Mouse (Mus musculus) T-helper 1 cell (primary cell): ENCODE results near the gene H2-Aa.

Experiments used
- in situ Hi-C: fragments of 300-600 bp; cut with MboI, MseI; formaldehyde crosslinking; loops from one replicate; pipeline ENCODE4 v1.15.1; 2025; ENCODE audit warnings: high pct_unique_total_duplicates

Gene H2-Aa

DNA sequence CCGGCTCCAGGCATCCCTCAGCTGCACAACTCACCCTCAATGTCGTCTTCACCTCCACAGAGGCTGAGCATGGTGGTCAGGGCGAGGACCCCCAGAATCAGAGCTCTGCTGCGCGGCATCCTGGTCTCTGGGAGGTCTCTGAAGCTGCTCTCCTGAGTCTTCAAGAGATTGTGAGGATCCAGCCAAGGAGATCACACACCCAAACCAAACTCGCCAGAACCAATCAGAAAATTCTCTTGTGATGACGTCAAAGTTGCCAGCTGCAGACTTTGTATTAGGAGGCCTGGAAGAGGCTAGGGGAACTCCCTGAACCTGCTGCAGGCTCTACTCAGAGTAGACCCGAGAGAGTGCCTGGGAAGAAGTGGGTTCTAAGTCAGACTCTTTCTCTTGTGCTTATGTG lies at the start of gene H2-Aa:
Gene H2-Aa (minus strand): TSS at position 176 of the 400 bp plus-strand sequence.
- in situ Hi-C loops: loop anchor here (10.0 kb wide), 1 partner anchor 1443 kb away; no protein-coding TSS in a partner anchor

DNA sequence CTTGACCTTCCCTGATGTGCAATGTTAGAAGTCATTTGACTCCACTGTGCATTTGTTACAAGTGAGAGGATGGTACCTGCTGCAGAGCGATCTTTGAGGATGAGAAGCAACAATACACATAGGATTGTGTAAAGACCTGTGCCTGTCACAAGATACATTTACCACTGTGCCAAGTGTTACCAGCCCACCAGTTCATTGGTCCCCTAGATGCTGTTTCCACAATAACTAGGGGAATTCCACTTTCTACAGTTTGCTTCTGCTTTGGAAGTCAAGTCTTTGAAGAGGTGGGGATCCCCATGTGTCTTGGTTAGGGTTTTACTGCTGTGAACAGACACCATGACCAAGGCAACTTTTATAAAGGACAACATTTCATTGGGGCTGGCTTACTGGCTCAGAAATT lies 43.6 kb upstream of the H2-Aa start:
- in situ Hi-C loops: no loop called here

DNA sequence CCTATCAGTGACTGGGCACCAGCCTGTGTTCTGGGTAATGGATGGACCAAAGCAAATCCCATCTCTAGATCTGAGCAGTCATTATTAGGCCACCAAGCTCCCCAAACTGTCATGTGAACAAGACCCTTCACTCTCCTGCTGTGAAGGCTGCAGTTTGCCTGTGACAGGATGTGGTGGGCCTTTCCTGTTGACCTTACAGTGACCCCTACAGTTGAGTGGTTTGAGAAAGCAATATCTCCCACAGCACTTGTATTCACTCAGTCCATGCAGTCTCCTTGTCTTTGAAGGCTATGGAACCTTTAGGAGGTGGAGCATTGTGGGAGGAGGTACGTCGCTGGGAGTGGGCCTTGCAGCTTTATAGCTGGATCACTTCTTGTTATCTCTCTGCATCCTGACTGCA lies 42.2 kb upstream of the H2-Aa start:
- in situ Hi-C loops: no loop called here

DNA sequence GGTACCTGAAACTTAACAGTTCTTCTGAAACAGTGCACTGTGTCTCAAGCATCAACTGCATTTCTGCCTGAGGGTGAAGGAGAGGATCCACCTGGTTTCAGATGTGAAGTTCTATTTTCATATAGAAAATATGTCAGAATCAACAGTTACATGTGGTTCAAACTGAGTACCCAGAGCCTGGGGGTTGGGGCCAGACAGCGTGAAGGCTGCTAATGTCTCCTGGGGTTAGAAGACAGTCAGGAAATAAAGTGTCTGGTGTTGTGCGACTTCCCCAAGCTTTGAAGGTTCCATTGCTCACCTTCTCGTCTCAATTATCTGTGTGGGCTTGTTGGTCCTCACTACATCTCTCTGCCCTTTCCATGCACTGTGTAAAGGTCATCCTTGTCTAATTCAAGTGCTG lies 38.8 kb upstream of the H2-Aa start:
- in situ Hi-C loops: no loop called here

DNA sequence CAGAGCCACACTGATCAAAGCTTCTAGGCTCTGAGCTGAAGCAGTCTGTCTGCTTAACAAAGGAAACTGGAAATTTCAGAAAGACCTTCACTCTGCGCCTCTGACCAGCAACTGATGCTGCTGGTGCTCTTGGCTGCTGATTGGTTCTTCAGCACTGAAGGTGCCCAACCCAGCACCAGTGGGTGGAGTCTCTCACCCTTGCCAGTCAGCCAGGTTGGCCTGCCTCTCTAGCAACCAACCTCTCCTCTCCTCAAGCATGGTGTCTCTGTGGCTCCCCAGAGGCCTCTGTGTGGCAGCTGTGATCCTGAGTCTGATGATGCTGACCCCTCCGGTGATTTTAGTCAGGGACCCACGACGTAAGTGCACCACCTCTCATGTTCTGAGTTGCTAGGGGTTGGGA lies 37.8 kb upstream of the H2-Aa start, which contains the start of gene H2-Eb2:
Gene H2-Eb2 (plus strand): TSS at position 230 of the 400 bp plus-strand sequence.
- in situ Hi-C loops: no loop called here

DNA sequence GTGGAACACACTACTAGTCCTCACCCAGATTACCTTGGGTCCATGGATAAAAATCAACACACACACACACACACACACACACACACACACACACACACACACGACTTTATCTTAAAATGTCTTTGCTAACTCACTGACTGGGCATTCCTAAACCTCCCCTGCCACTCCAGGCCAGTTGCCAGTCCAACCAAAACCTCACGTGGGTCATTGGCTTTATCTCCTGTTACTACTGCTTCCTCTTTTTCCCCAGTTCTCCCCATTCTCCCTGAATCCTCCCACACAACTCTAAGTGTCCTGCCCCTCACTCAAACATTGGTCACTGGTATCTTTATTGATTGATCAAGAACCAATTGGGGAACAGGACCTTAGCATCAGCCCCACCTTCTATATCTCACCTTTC lies 29.7 kb upstream of the H2-Aa start:
- in situ Hi-C loops: no loop called here

DNA sequence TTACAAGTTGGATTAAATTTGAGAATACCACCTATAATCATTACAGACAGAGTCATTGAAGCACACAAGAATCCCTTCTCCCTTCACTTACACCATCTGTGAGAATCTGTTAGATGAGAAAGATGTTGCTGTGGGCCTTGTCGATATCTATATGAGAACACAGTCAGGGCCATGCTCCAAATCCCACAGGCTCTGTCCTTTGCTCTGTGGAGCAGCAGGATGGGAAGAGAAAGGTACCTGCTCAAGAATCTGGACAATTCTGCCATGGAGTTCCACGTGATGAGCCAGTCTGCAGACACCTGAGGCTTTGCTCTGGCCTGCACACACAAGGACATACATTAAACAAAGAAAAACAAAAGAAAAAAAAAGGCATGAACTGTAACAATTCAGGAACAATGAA lies 29.1 kb upstream of the H2-Aa start:
- in situ Hi-C loops: no loop called here

DNA sequence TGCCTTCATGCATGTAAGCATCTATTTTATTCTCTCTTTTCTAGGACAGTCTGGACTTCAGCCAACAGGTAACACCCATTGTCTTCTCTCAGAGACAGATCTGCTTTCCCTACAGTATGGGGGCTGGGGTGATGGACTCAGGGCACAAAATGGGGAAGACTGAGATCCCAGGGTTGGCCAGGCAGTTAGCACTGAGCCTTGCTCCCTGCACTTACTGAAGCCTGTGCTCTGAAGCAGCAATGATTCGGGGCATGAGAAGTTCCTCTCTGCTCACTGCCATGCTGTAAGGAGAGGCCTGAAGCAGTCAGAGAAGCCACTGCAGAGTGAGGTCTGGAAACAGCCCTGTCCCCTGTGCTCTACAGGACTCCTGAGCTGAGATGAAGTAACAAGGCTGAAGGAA lies 27.9 kb upstream of the H2-Aa start:
- in situ Hi-C loops: no loop called here

DNA sequence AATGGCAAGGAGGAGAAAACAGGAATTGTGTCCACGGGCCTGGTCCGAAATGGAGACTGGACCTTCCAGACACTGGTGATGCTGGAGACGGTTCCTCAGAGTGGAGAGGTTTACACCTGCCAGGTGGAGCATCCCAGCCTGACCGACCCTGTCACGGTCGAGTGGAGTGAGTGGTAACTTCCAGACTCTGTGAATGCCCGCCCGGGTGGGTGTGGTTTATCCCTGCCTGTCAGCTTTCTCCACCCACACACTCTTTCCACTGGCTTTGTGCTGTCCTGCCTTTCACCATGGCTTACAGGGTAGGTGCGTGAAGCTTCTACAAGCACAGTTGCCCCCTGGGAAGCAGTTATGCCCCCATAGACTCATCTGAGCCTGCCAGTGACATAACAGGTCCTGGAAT lies 26.7 kb upstream of the H2-Aa start:
- in situ Hi-C loops: loop anchor here (5.0 kb wide), 1 partner anchor 47 kb away; no protein-coding TSS in a partner anchor

DNA sequence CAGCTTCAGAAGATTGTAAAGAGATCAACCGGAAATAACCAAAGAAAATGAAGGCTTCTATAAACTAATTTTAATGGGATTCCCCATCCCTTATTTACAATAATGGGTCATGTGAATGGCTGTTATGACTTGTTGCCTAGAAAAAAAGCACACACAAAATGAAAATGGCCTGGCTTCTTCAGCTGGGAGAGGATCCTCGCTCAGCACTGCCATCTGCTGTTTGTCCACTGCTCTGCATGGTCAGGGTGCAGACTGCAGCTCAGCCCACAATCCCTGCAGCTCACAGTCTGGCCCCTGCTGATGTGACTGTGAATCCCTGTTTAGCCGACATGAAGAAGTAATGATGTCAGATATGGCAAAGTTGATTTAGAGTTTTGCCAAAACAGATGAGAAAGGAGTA lies 25.8 kb upstream of the H2-Aa start:
- in situ Hi-C loops: loop anchor here (5.0 kb wide), 1 partner anchor 46 kb away; no protein-coding TSS in a partner anchor

DNA sequence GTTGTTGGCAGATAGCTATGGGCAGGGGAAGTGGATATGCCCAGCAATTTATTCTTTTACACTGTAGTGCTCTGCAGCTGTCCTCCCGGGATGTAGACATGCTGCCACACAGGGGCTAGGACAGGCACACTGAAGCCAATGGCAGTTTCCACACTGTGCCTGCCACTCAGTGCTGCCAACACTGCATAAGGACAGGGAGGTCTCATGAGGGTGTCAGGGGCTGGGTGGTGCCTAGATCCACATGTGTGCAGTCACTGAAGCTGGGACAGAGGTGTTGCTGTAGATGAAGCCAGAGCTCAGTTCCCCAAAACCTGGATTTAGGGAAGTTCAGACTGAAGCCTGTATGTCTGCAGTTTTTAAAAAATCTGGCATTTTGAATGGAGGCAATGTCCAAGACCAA lies 24.6 kb upstream of the H2-Aa start:
- in situ Hi-C loops: loop anchor here (5.0 kb wide), 1 partner anchor 45 kb away; no protein-coding TSS in a partner anchor

DNA sequence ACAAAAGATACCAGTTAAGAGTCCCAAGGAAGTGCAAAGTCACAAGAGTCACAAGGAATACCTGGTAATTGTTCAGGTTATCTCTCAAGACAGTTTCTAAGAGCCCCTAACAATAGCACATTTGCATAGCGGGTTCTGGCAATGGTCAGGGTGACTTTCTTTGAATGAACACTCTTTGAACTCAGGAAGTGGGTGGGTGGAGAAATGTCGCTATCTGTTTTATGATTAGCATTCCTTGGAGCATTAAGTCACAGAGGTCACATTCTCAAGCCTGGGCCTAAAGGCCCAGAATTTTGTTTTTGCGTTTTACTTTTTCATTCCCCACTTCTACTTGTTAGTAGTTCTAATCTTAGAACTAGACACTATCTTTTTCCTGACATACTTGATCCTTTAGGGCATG lies 22.9 kb upstream of the H2-Aa start:
- in situ Hi-C loops: loop anchor here (5.0 kb wide), 1 partner anchor 43 kb away; no protein-coding TSS in a partner anchor

DNA sequence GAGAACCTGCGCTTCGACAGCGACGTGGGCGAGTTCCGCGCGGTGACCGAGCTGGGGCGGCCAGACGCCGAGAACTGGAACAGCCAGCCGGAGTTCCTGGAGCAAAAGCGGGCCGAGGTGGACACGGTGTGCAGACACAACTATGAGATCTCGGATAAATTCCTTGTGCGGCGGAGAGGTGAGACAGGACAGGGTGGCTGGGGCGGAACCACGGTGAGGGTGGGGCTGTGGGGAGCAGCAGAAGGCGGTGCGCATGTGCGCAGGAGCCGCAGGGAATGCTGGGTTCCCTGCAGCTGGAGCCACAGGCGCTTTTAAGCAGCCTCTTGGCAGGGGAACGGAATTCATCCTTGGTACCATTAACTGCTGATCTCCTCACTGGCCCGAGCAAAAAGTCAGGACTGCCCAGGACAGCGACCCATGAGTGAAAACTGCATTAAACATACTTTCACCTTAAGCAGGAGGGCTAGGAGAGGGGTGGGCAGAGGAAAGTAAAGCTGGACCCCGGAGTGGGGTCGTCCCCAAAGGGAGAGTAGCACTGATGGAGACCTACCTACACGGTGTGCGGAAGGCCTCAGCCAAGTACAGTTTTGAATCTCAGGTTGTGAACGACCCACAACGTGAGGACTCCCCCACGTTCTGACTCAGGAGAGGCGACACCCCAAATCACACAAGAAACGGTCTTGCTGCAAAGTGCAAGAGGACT lies 22.2 kb upstream of the H2-Aa start:
- in situ Hi-C loops: loop anchor here (5.0 kb wide), 1 partner anchor 43 kb away; no protein-coding TSS in a partner anchor

DNA sequence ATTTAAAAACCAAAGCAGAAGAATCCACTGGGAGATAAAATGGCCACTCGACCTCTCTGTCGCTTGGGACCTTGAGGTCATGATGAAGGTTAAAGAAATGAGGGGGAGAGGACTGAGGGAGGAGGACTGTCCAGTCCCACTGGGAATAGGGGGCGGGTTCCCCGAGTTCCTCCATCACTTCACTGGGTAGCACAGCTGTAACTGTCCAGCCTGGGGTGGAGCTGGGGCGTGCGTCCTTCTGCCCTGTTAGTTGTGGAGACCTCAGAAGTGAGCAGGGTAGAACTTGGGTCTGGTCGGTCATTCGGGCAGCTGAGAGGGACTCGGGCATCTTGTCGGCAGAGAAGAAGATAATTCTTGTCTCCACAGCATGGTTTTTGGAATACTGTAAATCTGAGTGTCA lies 21.6 kb upstream of the H2-Aa start:
- in situ Hi-C loops: no loop called here

DNA sequence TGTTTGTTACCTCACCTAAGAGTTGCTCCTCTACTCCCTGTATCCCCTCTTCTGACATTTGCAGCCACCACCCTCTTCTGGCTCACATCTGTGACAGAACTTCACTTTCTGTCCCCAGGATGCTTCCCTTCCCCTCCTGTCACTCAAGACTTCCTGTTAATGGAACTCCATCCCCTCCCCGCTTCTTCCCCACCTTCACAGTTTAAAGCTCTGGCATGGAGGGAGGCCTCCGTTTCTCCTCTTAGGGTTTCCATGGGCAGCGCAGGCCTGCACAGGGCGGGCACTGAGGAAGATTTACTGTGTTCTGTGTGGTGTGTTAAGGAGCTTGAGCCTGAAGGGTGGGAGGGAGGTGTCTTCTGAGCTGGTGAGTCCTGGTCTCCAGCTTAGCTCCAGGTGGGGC lies 20.5 kb upstream of the H2-Aa start:
- in situ Hi-C loops: no loop called here

DNA sequence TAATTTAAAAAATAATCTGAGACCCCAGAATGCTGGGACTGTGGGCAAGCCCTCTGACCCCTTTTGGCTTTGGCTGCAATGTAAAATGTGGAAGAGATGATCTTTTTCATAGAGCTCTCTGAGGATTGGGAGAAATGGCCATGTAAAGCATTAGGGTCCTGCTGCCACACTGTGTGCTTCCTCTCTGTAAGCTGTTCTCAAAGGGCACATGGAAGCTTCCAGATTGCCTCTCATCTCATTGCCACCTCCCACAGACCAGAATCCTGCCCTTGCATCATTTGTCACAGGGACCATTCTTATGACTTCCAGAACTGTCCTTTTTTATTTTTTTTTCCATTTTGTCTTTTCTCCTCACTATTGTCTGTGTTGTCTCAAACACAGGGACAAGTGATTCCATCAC lies 19.6 kb upstream of the H2-Aa start:
- in situ Hi-C loops: no loop called here

DNA sequence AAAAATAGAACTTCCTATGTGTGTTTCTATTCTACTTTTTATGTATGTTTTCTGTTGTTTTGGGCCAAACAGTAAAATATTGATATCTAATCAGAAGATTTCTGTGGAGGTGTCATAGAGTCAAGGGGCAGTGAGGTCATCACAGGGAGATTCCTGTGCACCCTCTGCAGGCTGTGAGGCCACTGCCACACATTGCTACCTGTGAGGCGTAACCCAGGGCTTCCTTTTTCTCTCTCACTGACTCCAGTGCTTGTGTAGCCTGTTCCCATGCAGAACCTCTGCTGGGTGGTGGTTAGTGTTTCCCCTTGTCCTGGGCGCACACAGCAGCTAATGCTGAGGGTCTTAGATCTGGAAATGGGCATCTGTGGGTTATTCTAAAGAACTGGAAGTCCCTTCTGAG lies 18.8 kb upstream of the H2-Aa start:
- in situ Hi-C loops: no loop called here

DNA sequence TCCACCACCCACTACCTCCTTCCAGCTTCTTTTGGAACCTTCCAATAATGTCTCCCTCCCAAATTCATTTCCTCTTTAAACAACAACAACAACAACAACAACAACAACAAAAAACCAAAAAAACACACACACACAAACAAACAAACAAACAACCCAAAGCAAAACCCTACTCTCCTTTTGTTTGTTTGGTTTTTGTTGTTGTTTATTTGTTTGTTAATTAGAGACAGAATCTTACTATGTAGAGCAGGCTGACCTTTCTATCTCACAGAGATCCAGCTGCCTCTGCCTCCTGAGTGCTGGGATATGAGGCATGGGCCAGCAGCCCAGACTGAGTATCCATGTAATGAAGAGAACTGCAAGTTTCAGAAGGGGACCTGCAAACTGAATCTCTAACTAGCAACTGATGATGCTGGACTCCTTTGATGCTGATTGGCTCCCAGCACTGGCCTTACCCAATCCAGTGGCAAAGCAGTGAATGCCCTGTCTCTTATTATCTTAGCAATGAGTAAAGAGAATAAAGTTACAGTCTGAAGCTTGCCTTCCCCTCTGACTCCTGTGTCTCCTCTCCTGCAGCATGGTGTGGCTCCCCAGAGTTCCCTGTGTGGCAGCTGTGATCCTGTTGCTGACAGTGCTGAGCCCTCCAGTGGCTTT lies 17.9 kb upstream of the H2-Aa start, which contains the start of gene H2-Eb1:
Gene H2-Eb1 (plus strand): TSS at position 488 of the 651 bp plus-strand sequence.
- in situ Hi-C loops: no loop called here

DNA sequence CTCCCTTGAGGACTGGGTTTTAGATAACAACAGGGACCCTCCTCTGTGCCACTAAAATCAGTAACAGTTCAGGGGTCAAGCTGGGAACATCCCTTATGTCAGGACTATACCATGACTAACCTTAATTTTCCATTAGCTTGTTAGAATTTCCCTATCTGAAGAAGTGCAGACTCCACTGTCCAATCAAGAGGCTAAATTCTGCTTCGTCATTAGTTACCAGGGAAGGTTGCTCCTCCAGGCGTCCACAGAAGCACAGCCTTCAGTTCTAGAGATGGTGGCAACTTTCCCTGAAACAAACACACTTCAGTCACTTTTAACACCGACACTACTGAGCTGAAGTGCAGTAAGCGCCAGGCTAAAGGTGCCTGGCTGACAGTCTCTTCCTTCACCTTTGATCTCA lies 17.1 kb upstream of the H2-Aa start:
- in situ Hi-C loops: no loop called here

DNA sequence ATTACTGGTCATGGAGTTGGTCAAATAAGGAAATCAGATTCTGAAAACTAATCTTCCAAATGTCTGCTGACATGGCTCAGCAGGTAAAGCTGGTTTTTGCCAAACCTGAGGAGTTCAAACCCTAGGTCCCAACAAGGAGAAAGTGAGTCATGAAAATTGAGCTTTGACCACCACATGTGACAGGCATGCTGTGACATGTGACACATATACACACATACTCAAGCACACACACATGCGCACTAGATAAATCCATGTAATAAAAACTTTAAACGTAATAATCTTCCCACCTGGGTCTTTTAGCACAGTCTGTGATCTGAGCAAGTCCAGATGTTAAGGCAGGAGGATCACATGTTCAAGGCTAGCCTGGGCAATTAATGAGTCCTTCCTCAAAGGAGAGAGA lies 16.2 kb upstream of the H2-Aa start:
- in situ Hi-C loops: no loop called here

DNA sequence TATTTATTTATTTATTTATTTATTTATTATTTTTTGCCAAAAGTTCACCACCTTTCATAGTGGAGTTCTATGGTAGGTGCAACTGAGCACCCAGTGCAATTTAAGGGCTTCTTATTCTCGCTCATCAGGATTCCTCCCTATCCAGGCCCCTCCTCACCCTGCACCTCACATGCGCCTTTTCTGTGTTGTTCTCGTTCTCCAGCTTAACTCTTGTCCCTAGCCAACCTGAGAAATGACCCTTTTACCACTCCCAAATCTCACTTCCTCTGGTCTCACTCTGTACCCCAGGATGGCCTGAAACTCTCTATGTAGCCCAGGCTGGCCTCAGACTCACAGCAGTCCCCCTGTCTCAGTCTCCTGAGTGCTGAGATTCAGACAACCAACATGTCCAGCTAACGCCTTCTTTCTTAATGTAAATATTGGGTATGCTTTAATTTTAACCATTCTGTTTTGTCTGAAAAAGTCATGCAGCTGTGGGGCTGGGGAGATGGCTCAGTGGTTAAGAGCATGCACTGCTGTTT lies 14.1 kb upstream of the H2-Aa start:
- in situ Hi-C loops: no loop called here

DNA sequence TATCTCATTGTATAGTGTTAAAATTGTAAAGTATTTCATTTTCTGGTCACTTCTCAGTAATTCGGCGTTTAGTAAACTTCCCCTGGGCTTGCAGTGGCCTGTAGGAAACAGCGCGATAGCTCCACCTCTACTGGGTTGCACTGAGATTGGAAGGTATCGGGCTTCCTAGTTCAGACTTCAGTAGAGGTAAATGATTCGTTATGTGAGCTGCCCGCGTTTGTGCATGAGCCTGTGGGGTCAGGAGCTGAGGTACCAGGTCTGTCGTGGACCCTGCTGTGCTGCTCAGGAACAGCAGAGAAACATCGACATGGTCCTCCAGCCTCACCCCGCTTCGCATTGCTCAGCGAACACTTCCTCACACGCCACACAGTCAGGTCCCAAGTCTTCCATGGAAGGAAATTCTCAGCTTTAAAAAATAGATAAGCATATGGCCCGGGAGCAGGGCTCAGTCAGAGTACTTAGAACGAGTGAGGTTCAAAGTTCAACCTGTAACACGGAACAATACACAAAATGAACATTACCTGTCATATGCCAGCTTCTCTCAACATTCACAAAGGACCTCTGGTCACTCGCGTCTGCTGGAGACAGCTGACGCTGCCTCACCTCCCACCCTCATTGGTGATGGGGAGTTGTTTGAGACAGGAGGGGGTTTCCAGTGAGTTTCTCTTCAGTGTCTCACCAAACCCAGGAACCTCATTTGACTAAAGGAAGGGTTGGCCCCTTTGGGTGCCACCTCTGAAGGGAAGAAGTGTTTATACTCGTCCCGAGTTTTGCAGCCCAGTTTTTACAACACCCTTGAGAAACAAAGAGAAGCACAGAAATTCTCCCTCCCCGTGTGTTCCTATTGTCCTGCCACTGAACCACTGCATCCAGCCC lies 13.3 kb upstream of the H2-Aa start:
- in situ Hi-C loops: no loop called here
